Mouse (Mus musculus) ES-E14 (cell line): ENCODE results near the gene Gcnt1.

ENCODE experiments used
- CHD2 ChIP-seq: IDR thresholded peaks from 2 replicates; pipeline ENCODE4 v1.6.1; 2014; ENCODE audit warnings: mild to moderate bottlenecking, low read depth, low read length, inconsistent platforms
- HCFC1 ChIP-seq: IDR thresholded peaks from 2 replicates; pipeline ENCODE4 v1.6.1; 2012; ENCODE audit warnings: low read length, inconsistent platforms, borderline replicate concordance; ENCODE audit not compliant: insufficient read depth
- ZC3H11A ChIP-seq: IDR thresholded peaks from 2 replicates; pipeline ENCODE4 v1.6.1; 2012; ENCODE audit warnings: low read depth, mild to moderate bottlenecking, inconsistent platforms, low read length, borderline replicate concordance
- ZNF384 ChIP-seq: IDR thresholded peaks from 2 replicates; pipeline ENCODE4 v1.6.1; 2012; ENCODE audit warnings: low read depth, low read length, inconsistent platforms

GRCm38 (mm10) chr19:17357391-17357790 lies 15.3 kb downstream of the Gcnt1 start:
- no peak for TF ChIP-seq HCFC1
- no peak for TF ChIP-seq ZNF384
- TF ChIP-seq ZC3H11A: no peak
- no peak for TF ChIP-seq CHD2
